Mouse (Mus musculus): ENCODE results near the gene Evx2.

Gene Evx2

GRCm38 (mm10) chr2:74642431-74642830 is 16.9 kb downstream of the Evx2 start:
- DNase-seq (ENCODE audit: extremely low read depth, low read depth, low spot score) = no peak

- DNase-seq (ENCODE audit: extremely low read depth, low read depth, low spot score) = no peak
Observed at GRCm38 (mm10) chr2:74635412-74635811, 23.9 kb downstream of the Evx2 start.

GRCm38 (mm10) chr2:74620368-74620767 is 39.0 kb downstream of the Evx2 start:
- DNase-seq (ENCODE audit: extremely low read depth, low read depth, low spot score) = no peak

GRCm38 (mm10) chr2:74619676-74620246 is 39.6 kb downstream of the Evx2 start:
- DNase-seq (ENCODE audit: extremely low read depth, low read depth, low spot score) = no peak

- no peak for DNase-seq (ENCODE audit: extremely low read depth, low read depth, low spot score)
Observed at GRCm38 (mm10) chr2:74617706-74618105, 41.7 kb downstream of the Evx2 start.

- DNase-seq (ENCODE audit: extremely low read depth, low read depth, low spot score) = no peak
Observed at GRCm38 (mm10) chr2:74611406-74611805, 48.0 kb downstream of the Evx2 start.

GRCm38 (mm10) chr2:74609350-74609749 is 50.0 kb downstream of the Evx2 start:
- DNase-seq (ENCODE audit: extremely low read depth, low read depth, low spot score) = no peak

- no peak for DNase-seq (ENCODE audit: extremely low read depth, low read depth, low spot score)
Observed at GRCm38 (mm10) chr2:74606087-74606760, 53.1 kb downstream of the Evx2 start.

GRCm38 (mm10) chr2:74604011-74604410 is 55.3 kb downstream of the Evx2 start:
- DNase-seq (ENCODE audit: extremely low read depth, low read depth, low spot score) = no peak
